Comparison of ENCODE assay signal across 24 mouse cellular contexts in the genomic region with DNA sequence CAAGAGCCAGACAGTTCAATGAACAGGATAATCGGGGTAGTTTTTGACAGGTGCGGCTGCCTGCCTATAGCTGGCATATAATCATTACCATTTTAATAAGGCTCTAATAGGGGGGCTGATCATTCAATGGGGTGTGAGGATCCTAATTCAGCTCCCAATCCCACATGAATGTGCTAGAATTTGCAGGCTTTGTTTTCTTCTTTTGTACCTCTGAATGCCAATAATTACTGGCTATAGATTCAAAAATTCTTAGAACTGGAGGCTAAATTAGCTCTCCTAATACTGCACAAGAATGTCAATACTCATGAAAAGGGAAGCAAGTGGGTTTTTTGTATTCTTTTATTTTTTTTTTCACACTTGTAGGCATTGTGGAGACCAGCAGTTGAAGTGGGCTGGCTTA.
DNase-seq lines count a peak whose midpoint lies in the region; ATAC-seq and TF ChIP-seq lines count a peak whose summit lies in the region.
"Had no signal": no experiment of that assay in that cellular context is flagged by ENCODE, and none has a peak within 500 bp of the region (broad histone marks: within the 10 kb centered on the region; RNA-seq: fewer than 3 reads in every experiment).

No protein-coding gene starts in this region.

- no peak overlapping the region for H3K4me3 ChIP-seq in forebrain, embryonic 11.5 days (ENCODE audit: low read depth, low read length)
- no peak overlapping the region for H3K4me3 ChIP-seq in forebrain, embryonic 10.5 days
- no peak overlapping the region for H3K4me3 ChIP-seq in forebrain, embryonic 14.5 days (ENCODE audit: low read depth, low read length)
- no peak overlapping the region for H3K4me3 ChIP-seq in forebrain, postnatal 0 days (ENCODE audit: low read depth, low read length)
- H3K4me3 ChIP-seq: heart, embryonic 12.5 days; heart, embryonic 15.5 days; hindbrain, embryonic 15.5 days had no signal

- no peak overlapping the region for H3K9ac ChIP-seq in forebrain, embryonic 11.5 days (ENCODE audit: low read length)
- H3K9ac ChIP-seq in forebrain, embryonic 14.5 days (ENCODE audit: low read length), result no peak overlapping the region
- no peak overlapping the region for H3K9ac ChIP-seq in forebrain, postnatal 0 days
- H3K9ac ChIP-seq: heart, embryonic 12.5 days; heart, embryonic 15.5 days; hindbrain, embryonic 15.5 days had no signal

- ATAC-seq in forebrain, embryonic 11.5 days (replicated peaks; ENCODE audit: low FRiP score), result peak; percentile 81
- ATAC-seq in forebrain, embryonic 14.5 days, result peak; percentile 79
- peak; percentile 36; the same call in 1 of the 2 replicates for ATAC-seq in forebrain, postnatal 0 days
- ATAC-seq: intestine, postnatal 0 days had no signal

- no peak for DNase-seq in forebrain, embryonic 11.5 days (ENCODE audit: low spot score)
- no peak for DNase-seq in forebrain, embryonic 10.5 days (ENCODE audit: extremely low spot score, low spot score)
- peak; percentile 80 for DNase-seq in brain, embryonic 14.5 days (ENCODE audit: low read depth)
- DNase-seq in forebrain, embryonic 14.5 days (ENCODE audit: low spot score), result peak; percentile 77
- no peak for DNase-seq in forebrain, postnatal 0 days
- DNase-seq in adrenal gland, adult 18-20 months (ENCODE audit: low spot score in 2 of 2), result no peak
- no peak for DNase-seq in liver
- DNase-seq: adrenal gland, adult 8-10 months; adrenal gland, postnatal 25 days; B cell, adult 2 months; cerebellum, adult 18-20 months; cerebellum, adult 9-10 months; cerebellum, postnatal 25 days; gastrocnemius, postnatal 25 days; heart, adult 18-20 months; heart, postnatal 14 days; heart, postnatal 4 days; kidney, adult 2 months had no signal

- no peak for TF ChIP-seq CTCF in brain, embryonic 14.5 days (IDR thresholded peaks at IDR 0.05; ENCODE audit: borderline replicate concordance, extremely low read depth, insufficient read depth, insufficient read length)
- no peak for TF ChIP-seq CTCF in forebrain, postnatal 0 days (IDR thresholded peaks at IDR 0.05; ENCODE audit: low read depth)

- no peaks in the 10 kb centered on the region for H3K9me3 ChIP-seq in forebrain, embryonic 11.5 days (ENCODE audit: control insufficient read depth, low read length)
- no peaks in the 10 kb centered on the region for H3K9me3 ChIP-seq in forebrain, embryonic 10.5 days
- no peaks in the 10 kb centered on the region for H3K9me3 ChIP-seq in forebrain, embryonic 14.5 days (replicated peaks; ENCODE audit: control insufficient read depth, low read length)
- no peaks in the 10 kb centered on the region for H3K9me3 ChIP-seq in forebrain, postnatal 0 days (ENCODE audit: low read length)
- H3K9me3 ChIP-seq: heart, embryonic 12.5 days; heart, embryonic 15.5 days; hindbrain, embryonic 15.5 days had no signal

- H3K27me3 ChIP-seq in forebrain, embryonic 11.5 days (ENCODE audit: control insufficient read depth, insufficient read depth, low read length), result no peaks in the 10 kb centered on the region
- H3K27me3 ChIP-seq in forebrain, embryonic 10.5 days (ENCODE audit: poor library complexity, severe bottlenecking), result peaks cover 7% of the 10 kb centered on the region
- no peaks in the 10 kb centered on the region for H3K27me3 ChIP-seq in forebrain, embryonic 14.5 days (replicated peaks; ENCODE audit: control insufficient read depth, insufficient read depth, low read length)
- no peaks in the 10 kb centered on the region for H3K27me3 ChIP-seq in forebrain, postnatal 0 days (ENCODE audit: insufficient read depth, low read length)
- H3K27me3 ChIP-seq: CH12.LX; heart, embryonic 12.5 days; heart, embryonic 15.5 days; hindbrain, embryonic 15.5 days had no signal

- 0 out of 2 replicates have a peak overlapping the region, but pooled peaks have one; percentile 11 for H3K4me2 ChIP-seq in forebrain, embryonic 11.5 days (ENCODE audit: low read depth, low read length, severe bottlenecking)
- H3K4me2 ChIP-seq in forebrain, embryonic 14.5 days (ENCODE audit: low read length), result no peak overlapping the region
- no peak overlapping the region for H3K4me2 ChIP-seq in forebrain, postnatal 0 days (ENCODE audit: low read depth)
- H3K4me2 ChIP-seq: heart, embryonic 12.5 days; heart, embryonic 15.5 days; hindbrain, embryonic 15.5 days had no signal

- H3K27ac ChIP-seq in forebrain, embryonic 11.5 days (ENCODE audit: low read depth, low read length), result no peak overlapping the region
- no peak overlapping the region for H3K27ac ChIP-seq in forebrain, embryonic 10.5 days
- H3K27ac ChIP-seq in forebrain, embryonic 14.5 days (ENCODE audit: low read depth, low read length), result no peak overlapping the region
- H3K27ac ChIP-seq in forebrain, postnatal 0 days (ENCODE audit: low read depth, low read length), result no peak overlapping the region
- H3K27ac ChIP-seq: heart, embryonic 15.5 days; hindbrain, embryonic 15.5 days had no signal

- no peaks in the 10 kb centered on the region; the same call in 1 of the 2 replicates for H3K36me3 ChIP-seq in forebrain, embryonic 11.5 days (ENCODE audit: control insufficient read depth, insufficient read depth, low read length)
- no peaks in the 10 kb centered on the region for H3K36me3 ChIP-seq in forebrain, embryonic 10.5 days (replicated peaks)
- H3K36me3 ChIP-seq in forebrain, embryonic 14.5 days (ENCODE audit: control insufficient read depth, insufficient read depth, low read length), result no peaks in the 10 kb centered on the region
- H3K36me3 ChIP-seq in forebrain, postnatal 0 days (ENCODE audit: insufficient read depth), result no peaks in the 10 kb centered on the region
- H3K36me3 ChIP-seq: G1E; heart, embryonic 12.5 days; heart, embryonic 15.5 days; hindbrain, embryonic 15.5 days had no signal

- TF ChIP-seq POLR2A in brain, embryonic 14.5 days (IDR thresholded peaks at IDR 0.05; ENCODE audit: borderline replicate concordance, extremely low read depth, insufficient read depth, insufficient read length, poor library complexity, severe bottlenecking), result no peak

- peaks cover 6% of the 10 kb centered on the region for H3K4me1 ChIP-seq in forebrain, embryonic 11.5 days (replicated peaks; ENCODE audit: control insufficient read depth, insufficient read depth, low read length)
- H3K4me1 ChIP-seq in forebrain, embryonic 10.5 days, result peaks cover 41% of the 10 kb centered on the region
- H3K4me1 ChIP-seq in forebrain, embryonic 14.5 days (ENCODE audit: control insufficient read depth, insufficient read depth, low read length), result peaks cover 8% of the 10 kb centered on the region
- H3K4me1 ChIP-seq in forebrain, postnatal 0 days (ENCODE audit: insufficient read depth), result 0 out of 2 replicates have a peak, but pooled peaks cover 4% of the 10 kb centered on the region
- H3K4me1 ChIP-seq: heart, embryonic 12.5 days; heart, embryonic 15.5 days; hindbrain, embryonic 15.5 days had no signal

- 27% methylated on average over 2 of the region's 2 CpGs for WGBS in forebrain, embryonic 11.5 days
- 26% methylated on average over 2 of the region's 2 CpGs for WGBS in forebrain, embryonic 10.5 days
- WGBS in forebrain, embryonic 14.5 days, result 7% methylated on average over 2 of the region's 2 CpGs
- 22% methylated on average over 2 of the region's 2 CpGs for WGBS in forebrain, postnatal 0 days

Comparison
In these comparisons a context has a peak if more than half of its experiments do, and no peak if none do; other contexts are left out.
1. DNase-seq: peak in brain, embryonic 14.5 days (single experiment) and forebrain, embryonic 14.5 days (single experiment); none in forebrain, embryonic 11.5 days (single experiment), forebrain, embryonic 10.5 days (single experiment), forebrain, postnatal 0 days (single experiment), adrenal gland, adult 18-20 months (0 of 2) and liver (single experiment).
2. Peak in every context shown above with its lines, with median percentiles within 50 percentile points of each other: ATAC-seq.